Mouse (Mus musculus) G1E (cell line): ENCODE measurements at regions not wholly inside any gene's neighbourhood (a gene's known extent, or its start where the extent isn't known, plus 50 kb on each side); places are given as distances from the start of the nearest gene placed in this dataset.

Source experiments
- ATAC-seq: 2 replicates; pipeline ENCODE4 v1.8.0; 2016; ENCODE audit warnings: mild to moderate bottlenecking; ENCODE audit not compliant: insufficient number of reproducible peaks, poor library complexity, low FRiP score, severe bottlenecking; ENCODE audit errors: extremely low read depth
- DNase-seq: peaks from one replicate; pipeline ENCODE4 v3.0.0; 2012; ENCODE audit warnings: low spot score
- H3K27me3 ChIP-seq: 2 replicates; pipeline ENCODE4 v1.6.1; 2012; ENCODE audit warnings: mild to moderate bottlenecking, low read length, inconsistent platforms; ENCODE audit not compliant: insufficient read depth
- H3K36me3 ChIP-seq: replicated peaks from 2 replicates; pipeline ENCODE3; 2012; ENCODE audit warnings: mild to moderate bottlenecking, inconsistent platforms
- H3K4me1 ChIP-seq: 2 replicates; pipeline ENCODE4 v1.6.1; 2012; ENCODE audit warnings: low read depth, low read length, inconsistent platforms, mixed read lengths; ENCODE audit not compliant: insufficient read depth
- H3K4me3 ChIP-seq: 2 replicates; pipeline ENCODE4 v1.5.1; 2012; ENCODE audit warnings: low read depth, mild to moderate bottlenecking, inconsistent platforms, low read length, moderate library complexity, mixed read lengths
- H3K9me3 ChIP-seq: replicated peaks from 2 replicates; pipeline ENCODE4 v1.6.1; 2012; ENCODE audit warnings: inconsistent platforms
- CTCF ChIP-seq: IDR thresholded peaks from 2 replicates; pipeline ENCODE4 v1.5.1; 2012; ENCODE audit warnings: low read depth, low read length, inconsistent platforms, mixed read lengths
- GATA1 ChIP-seq: IDR thresholded peaks from 2 replicates; pipeline ENCODE4 v1.6.1; 2012; ENCODE audit warnings: borderline replicate concordance, low read length, inconsistent platforms, mixed read lengths
- GATA2 ChIP-seq: IDR thresholded peaks from 2 replicates; pipeline ENCODE4 v1.6.1; 2012; ENCODE audit warnings: low read depth, low read length, inconsistent platforms, borderline replicate concordance
- POLR2AphosphoS5 ChIP-seq: IDR thresholded peaks from 2 replicates; pipeline ENCODE4 v1.6.1; 2012; ENCODE audit warnings: low read depth, low read length, inconsistent platforms; ENCODE audit not compliant: insufficient replicate concordance
- TAL1 ChIP-seq: conservative IDR thresholded peaks from 2 replicates; pipeline ENCODE4 v1.6.1; 2012; ENCODE audit warnings: low read depth, low read length, inconsistent platforms, mixed read lengths

DNA sequence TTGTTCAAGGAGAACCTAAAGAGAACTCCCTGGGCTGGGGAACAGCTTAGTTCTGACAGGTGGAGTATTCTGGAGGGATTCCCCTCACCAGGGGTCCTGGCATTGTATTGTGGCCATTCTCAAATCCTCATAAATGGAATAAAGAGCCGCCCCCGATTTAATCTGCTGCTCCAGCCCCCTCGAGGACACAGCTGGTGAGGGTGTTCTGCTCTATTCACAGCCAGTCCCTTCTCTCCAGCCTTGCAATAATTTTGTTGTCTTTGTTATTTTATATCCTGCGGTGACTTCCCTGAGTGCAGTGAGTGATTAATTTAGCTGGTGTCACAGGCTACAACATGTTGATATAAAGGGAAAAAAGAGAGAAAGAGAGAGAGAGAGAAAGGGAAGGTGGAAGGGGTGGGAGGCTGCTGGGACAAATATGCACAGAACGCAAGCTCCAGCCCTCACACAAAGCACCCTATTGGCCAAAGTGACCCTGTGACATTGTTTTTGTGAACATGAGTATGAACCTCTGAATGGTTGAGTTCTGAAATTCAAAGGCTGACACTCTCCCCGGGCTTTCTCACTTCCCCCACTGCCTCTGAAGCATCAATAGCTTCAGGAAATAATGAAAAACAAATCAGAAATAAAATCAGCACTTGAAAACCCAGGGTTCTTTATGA is 194.2 kb upstream of the Veph1 start:
- no peaks in the 10 kb centered on the region for H3K36me3 ChIP-seq
- no peaks in the 10 kb centered on the region for H3K4me1 ChIP-seq
- H3K27me3 ChIP-seq = no peaks in the 10 kb centered on the region
- no peak for TF ChIP-seq TAL1
- no peak for TF ChIP-seq GATA2
- TF ChIP-seq GATA1 = no peak
- TF ChIP-seq CTCF = no peak
- no peak for TF ChIP-seq POLR2AphosphoS5
- no peaks in the 10 kb centered on the region for H3K9me3 ChIP-seq
- no peak overlapping the region for H3K4me3 ChIP-seq
- ATAC-seq (no peak), DNase-seq (no peak)

DNA sequence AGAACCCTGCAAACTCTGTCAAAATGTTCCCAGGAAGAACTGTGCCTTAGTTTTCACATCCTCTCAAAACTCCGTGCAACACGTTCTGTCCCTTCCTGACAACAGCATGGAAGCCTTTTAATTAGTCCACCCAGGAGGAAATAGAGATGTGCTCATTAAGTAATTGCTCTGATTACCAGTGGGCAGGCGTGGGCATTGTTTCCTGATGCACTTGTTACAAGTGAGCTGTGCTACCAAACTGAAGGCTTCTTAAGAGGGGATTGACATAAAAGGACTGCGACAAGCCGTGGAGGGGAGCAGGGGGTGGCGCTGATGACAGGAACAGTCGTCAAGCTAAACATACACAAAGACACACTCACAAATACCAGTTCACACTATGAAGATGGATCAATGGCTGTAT is 192.1 kb upstream of the Veph1 start:
- DNase-seq = no peak
- Histone ChIP-seq H3K27me3 (no peaks in the 10 kb centered on the region), H3K4me3 (no peak overlapping the region), H3K36me3 (no peaks in the 10 kb centered on the region), H3K9me3 (no peaks in the 10 kb centered on the region), H3K4me1 (no peaks in the 10 kb centered on the region)
- TF ChIP-seq GATA2 (no peak), POLR2AphosphoS5 (no peak), GATA1 (no peak), CTCF (no peak), TAL1 (no peak)
- ATAC-seq = no peak

DNA sequence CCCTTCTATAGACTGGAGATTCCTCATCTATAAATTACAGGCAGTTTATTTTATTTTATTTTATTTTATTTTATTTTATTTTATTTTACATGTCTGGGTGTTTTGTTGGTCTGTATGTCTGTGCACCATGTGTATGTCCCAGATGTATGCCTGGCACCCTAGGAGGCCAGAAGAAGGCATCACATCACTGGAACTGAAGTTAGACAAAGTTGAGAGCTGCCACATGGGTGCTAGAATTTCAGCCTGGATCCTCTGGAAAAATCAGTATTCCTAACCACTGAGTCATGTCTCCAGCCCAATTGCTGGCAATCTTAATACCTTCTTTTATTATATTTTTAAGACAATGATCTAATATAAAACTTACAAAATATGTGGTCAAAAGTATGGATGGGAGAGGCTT is 190.0 kb upstream of the Veph1 start:
- no peak for TF ChIP-seq POLR2AphosphoS5
- TF ChIP-seq GATA1 = no peak
- no peak for TF ChIP-seq GATA2
- TF ChIP-seq CTCF = no peak
- no peak for TF ChIP-seq TAL1
- H3K36me3 ChIP-seq = no peaks in the 10 kb centered on the region
- H3K4me1 ChIP-seq = no peaks in the 10 kb centered on the region
- H3K4me3 ChIP-seq = no peak overlapping the region
- H3K9me3 ChIP-seq = no peaks in the 10 kb centered on the region
- no peak for ATAC-seq
- no peak for DNase-seq
- H3K27me3 ChIP-seq = no peaks in the 10 kb centered on the region

DNA sequence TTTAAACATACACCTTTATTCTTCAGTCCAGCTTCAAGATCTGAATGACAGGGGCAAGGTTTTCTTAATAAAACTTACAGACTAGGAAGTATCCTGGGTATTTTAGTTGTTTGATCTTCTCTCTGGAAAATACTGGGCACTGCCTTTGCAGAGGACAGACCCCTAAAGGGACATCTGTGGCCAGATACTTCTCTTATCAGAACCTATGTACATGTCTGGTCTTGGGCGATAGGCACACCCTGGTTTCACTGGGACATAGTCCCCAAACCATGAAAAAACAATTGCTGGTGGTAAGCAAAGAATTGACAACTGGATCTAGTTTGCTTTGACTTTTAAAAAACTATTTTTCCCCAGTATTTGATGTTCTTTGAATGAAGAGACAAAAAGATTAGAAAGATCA is 189.5 kb upstream of the Veph1 start:
- no peak for ATAC-seq

DNA sequence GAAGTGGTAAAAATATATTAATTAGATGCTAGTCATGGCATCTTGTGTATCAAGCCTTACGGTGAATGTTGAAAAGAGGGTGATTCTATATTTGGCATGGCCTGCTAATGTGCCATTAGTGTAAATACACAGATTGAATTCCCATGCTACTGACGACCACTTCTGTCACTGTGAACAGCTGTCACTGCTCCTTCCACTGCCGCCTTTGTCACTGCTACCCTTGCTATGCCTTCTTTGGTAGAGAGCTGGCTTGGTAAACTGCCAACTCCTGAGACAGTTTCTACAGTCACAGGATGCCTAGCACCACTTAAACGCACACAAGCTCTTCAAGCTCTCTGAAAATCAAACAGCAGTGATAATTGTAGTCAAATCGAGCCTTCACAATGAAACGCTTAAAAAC is 184.1 kb upstream of the Veph1 start:
- no peak overlapping the region for H3K4me3 ChIP-seq
- H3K9me3 ChIP-seq = no peaks in the 10 kb centered on the region
- no peak for DNase-seq
- H3K4me1 ChIP-seq = no peaks in the 10 kb centered on the region
- TF ChIP-seq GATA1 = no peak
- TF ChIP-seq GATA2 = no peak
- TF ChIP-seq POLR2AphosphoS5 = no peak
- TF ChIP-seq TAL1 = no peak
- no peak for TF ChIP-seq CTCF
- H3K27me3 ChIP-seq = no peaks in the 10 kb centered on the region
- no peaks in the 10 kb centered on the region for H3K36me3 ChIP-seq
- ATAC-seq = no peak

More for the DNA sequence above, 189.5 kb upstream of the Veph1 start:
- Histone ChIP-seq H3K36me3 (no peaks in the 10 kb centered on the region), H3K4me3 (no peak overlapping the region), H3K4me1 (no peaks in the 10 kb centered on the region), H3K27me3 (no peaks in the 10 kb centered on the region), H3K9me3 (no peaks in the 10 kb centered on the region)
- no peak for DNase-seq
- no peak for TF ChIP-seq GATA2
- TF ChIP-seq TAL1 = no peak
- no peak for TF ChIP-seq GATA1
- no peak for TF ChIP-seq POLR2AphosphoS5
- TF ChIP-seq CTCF = no peak

DNA sequence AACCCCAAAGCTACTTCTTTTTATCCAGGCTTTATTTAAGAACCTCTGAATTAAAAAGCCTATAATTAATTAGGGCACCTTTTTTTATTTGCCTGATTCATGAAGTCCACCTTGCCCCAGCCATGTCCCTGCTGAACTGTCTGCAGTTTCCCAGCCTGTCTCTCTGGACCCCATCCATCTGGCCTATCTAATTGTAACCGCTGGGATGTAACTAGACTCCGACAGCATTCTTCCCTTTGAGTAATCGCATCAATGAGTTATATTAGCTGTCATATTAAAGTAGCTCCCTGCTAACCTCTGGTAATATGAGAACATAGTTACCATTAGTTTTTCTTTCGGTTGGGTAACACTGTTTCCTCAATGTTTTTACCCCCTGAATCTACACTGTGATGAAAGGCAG is 182.6 kb upstream of the Veph1 start:
- no peak for DNase-seq
- Histone ChIP-seq H3K4me1 (no peaks in the 10 kb centered on the region), H3K4me3 (no peak overlapping the region), H3K9me3 (no peaks in the 10 kb centered on the region), H3K36me3 (no peaks in the 10 kb centered on the region), H3K27me3 (no peaks in the 10 kb centered on the region)
- no peak for TF ChIP-seq CTCF
- TF ChIP-seq TAL1 = no peak
- no peak for TF ChIP-seq POLR2AphosphoS5
- TF ChIP-seq GATA2 = no peak
- TF ChIP-seq GATA1 = no peak
- ATAC-seq = no peak
